Mouse (Mus musculus) embryonic fibroblast, embryonic 13.5 days (primary cell): ENCODE measurements around the gene C4b.

ENCODE experiments used
- CTCF ChIP-seq: IDR thresholded peaks from 2 replicates; pipeline ENCODE4 v1.5.1; 2011; ENCODE audit warnings: mild to moderate bottlenecking, control low read depth, low read length, moderate library complexity, borderline replicate concordance; ENCODE audit not compliant: insufficient read depth
- POLR2A ChIP-seq: IDR thresholded peaks from 2 replicates; pipeline ENCODE4 v1.6.1; 2011; ENCODE audit warnings: low read depth, mild to moderate bottlenecking, control low read depth, low read length, moderate library complexity

DNA sequence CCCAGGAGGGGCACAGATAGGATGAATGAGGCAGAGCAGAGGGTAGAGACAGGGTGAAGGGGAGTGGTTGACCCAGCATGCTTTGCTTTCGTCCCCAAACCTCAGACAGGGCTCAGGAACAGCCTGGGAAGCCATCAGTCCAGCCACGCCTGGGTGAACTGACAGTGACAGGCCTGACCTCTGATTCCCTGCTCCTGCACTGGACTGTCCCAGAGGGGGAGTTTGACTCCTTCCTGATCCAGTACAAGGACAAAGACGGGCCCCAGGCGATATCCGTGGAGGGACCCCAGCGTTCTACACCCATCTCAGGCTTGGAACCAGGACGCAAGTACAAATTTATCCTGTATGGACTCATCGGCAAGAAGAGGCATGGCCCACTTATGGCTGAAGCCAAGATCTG is 60.5 kb downstream of the C4b start:
- TF ChIP-seq CTCF: no peak
- TF ChIP-seq POLR2A: no peak
